Mouse (Mus musculus): ENCODE results near the gene Lcn2.

DNA sequence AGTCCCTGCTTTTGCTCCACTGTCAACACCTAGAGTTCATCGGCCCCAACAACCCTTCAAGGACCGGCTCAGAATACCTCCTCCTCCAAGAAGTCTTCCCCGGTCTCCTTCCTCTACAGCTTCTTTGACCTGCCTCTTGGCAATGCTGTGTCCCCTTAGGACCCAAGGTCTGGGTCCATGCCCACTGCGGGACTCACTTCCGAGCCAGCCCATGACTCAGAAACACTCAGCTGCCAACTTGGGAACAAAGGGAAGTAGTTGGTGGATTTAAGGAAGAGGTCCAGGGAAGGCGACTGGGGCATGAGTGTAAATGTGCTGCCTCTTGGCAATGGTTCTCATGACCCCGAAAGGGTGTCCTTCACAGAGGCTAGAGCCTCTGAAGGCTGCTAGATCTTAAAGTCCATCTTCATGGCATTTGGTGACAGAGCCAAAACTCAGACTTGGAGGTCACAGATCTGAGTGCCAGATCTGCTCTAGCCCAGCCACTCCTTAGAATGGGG, 8.0 kb downstream of the Lcn2 start:
- TF ChIP-seq POLR2A (IDR thresholded peaks at IDR 0.05; ENCODE audit: borderline replicate concordance, extremely low read depth, insufficient read depth, insufficient read length, poor library complexity, severe bottlenecking) (no peak), CTCF (IDR thresholded peaks at IDR 0.05; ENCODE audit: borderline replicate concordance, extremely low read depth, insufficient read depth, insufficient read length) (no peak)

Data from brain, embryonic 14.5 days (tissue).